Mouse (Mus musculus): Measurements from ENCODE around the gene Pawr. TPM values are rescaled to one million over a fixed set of nuclear protein-coding genes. Genes with fewer than 3 reads are reported as not detected.

Pawr gene
- polyA plus RNA-seq, 1 experiment from 2014 or later: 7.1 TPM

DNA sequence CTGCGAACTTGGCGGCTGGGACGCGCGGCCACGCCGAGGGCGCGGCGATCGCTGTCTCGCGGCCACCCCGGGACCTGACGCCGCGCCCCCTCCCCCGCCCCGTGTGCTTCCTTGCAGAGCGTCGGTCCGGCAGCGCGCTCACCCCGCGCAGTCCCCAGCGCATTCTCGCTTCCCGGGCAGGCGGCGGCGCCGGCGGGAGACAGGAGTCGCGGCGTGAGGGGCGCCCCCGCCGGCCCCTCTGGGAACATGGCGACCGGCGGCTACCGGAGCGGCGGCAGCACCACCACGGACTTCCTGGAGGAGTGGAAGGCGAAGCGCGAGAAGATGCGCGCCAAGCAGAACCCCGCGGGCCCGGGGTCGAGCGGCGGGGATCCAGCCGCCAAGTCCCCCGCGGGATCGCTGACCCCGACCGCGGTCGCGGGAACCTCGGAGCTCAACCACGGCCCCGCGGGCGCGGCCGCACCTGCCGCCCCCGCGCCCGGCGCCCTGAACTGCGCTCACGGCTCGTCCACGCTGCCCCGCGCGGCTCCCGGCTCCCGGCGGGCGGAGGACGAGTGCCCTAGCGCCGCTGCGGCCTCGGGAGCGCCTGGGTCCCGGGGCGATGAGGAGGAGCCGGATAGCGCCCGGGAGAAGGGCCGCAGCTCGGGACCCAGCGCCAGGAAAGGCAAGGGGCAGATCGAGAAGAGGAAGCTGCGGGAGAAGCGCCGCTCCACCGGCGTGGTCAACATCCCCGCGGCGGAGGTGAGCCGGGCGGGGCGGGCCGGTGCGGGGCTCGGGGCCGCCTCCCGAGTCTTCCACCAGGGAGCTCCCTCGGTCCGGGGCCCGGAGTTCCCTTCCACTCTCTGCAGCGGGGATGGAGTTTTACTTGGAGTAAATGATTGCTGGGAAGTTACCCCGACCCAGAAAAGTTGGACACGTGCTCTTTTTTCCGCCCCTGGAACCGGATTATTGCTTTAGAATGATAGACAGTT, 935 bp downstream of the Pawr start:
- WGBS: under 1% methylated on average over 108 of the region's 129 CpGs
- peak overlapping the region; percentile 82 for H3K4me3 ChIP-seq (replicated peaks; ENCODE audit: low read length)
- H3K4me2 ChIP-seq (ENCODE audit: low read depth, low read length): peak overlapping the region; percentile 77
- H3K27ac ChIP-seq (ENCODE audit: low read length): peak overlapping the region; percentile 90
- H3K4me1 ChIP-seq (ENCODE audit: control insufficient read depth, insufficient read depth, low read length): no peaks in the 10 kb centered on the region; the same call in 1 of the 2 replicates
- ATAC-seq (ENCODE audit: insufficient read depth, low FRiP score): peak; percentile 34; the same call in 1 of the 2 replicates
- H3K9ac ChIP-seq (ENCODE audit: low read length): peak overlapping the region; percentile 80
- H3K27me3 ChIP-seq (ENCODE audit: control insufficient read depth, insufficient read depth, low read length): no peaks in the 10 kb centered on the region
- H3K36me3 ChIP-seq (ENCODE audit: control insufficient read depth, insufficient read depth, low read length): no peaks in the 10 kb centered on the region
- H3K9me3 ChIP-seq (replicated peaks; ENCODE audit: control insufficient read depth, low read length): no peaks in the 10 kb centered on the region

- Histone ChIP-seq H3K9me3 (replicated peaks; ENCODE audit: control insufficient read depth, low read length) (no peaks in the 10 kb centered on the region), H3K9ac (ENCODE audit: low read length) (peak overlapping the region; percentile 80), H3K4me2 (ENCODE audit: low read depth, low read length) (peak overlapping the region; percentile 77), H3K27ac (ENCODE audit: low read length) (peak overlapping the region; percentile 90; the same call in 1 of the 2 replicates), H3K4me1 (ENCODE audit: control insufficient read depth, insufficient read depth, low read length) (no peaks in the 10 kb centered on the region; the same call in 1 of the 2 replicates), H3K36me3 (ENCODE audit: control insufficient read depth, insufficient read depth, low read length) (no peaks in the 10 kb centered on the region), H3K4me3 (replicated peaks; ENCODE audit: low read length) (peak overlapping the region; percentile 82), H3K27me3 (ENCODE audit: control insufficient read depth, insufficient read depth, low read length) (no peaks in the 10 kb centered on the region)
- WGBS: 10% methylated on average over 12 of the region's 12 CpGs
- ATAC-seq (ENCODE audit: insufficient read depth, low FRiP score): no peak
Observed at GRCm38 (mm10) chr10:108333642-108334041, 1.7 kb downstream of the Pawr start.

- no peak for ATAC-seq (ENCODE audit: insufficient read depth, low FRiP score)
- H3K4me3 ChIP-seq (replicated peaks; ENCODE audit: low read length): peak overlapping the region; percentile 82
- 25% methylated on average over 1 of the region's 1 CpGs for WGBS
Observed at GRCm38 (mm10) chr10:108334096-108334495, 2.2 kb downstream of the Pawr start.

DNA sequence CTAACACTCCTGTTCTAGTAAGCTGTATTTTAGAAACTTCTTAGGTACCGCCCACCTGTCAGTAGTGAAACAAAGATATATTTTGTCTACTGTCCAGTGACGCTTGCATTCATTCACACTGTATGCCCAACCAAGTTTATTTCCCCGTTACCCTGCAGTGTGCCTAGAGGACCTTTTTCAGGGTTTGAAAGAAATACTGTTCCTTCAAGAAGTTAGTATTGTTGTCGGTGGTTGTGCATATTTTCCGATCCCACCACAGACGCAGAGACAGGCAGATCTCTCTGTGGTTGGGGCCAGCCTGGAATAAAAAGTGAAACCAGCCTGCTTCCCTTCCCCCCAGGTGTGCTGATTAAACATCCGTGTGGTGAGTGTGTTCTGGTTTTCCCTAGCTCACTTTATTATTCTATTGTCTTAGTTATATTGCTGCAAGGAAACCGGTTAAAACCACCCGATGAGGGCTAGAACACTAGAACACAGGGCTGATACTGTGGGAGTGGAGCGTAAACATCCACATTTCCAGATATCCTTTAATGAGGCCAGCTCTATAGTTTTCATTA, 3.9 kb downstream of the Pawr start:
- Histone ChIP-seq H3K27ac (ENCODE audit: low read length) (no peak overlapping the region), H3K4me1 (ENCODE audit: control insufficient read depth, insufficient read depth, low read length) (no peaks in the 10 kb centered on the region; the same call in 1 of the 2 replicates), H3K36me3 (ENCODE audit: control insufficient read depth, insufficient read depth, low read length) (no peaks in the 10 kb centered on the region), H3K4me2 (ENCODE audit: low read depth, low read length) (no peak overlapping the region), H3K9ac (ENCODE audit: low read length) (no peak overlapping the region), H3K9me3 (replicated peaks; ENCODE audit: control insufficient read depth, low read length) (no peaks in the 10 kb centered on the region), H3K4me3 (replicated peaks; ENCODE audit: low read length) (no peak overlapping the region), H3K27me3 (ENCODE audit: control insufficient read depth, insufficient read depth, low read length) (no peaks in the 10 kb centered on the region)
- 81% methylated on average over 10 of the region's 10 CpGs for WGBS
- ATAC-seq (ENCODE audit: insufficient read depth, low FRiP score): no peak

More at GRCm38 (mm10) chr10:108334096-108334495, 2.2 kb downstream of the Pawr start:
- Histone ChIP-seq H3K9me3 (replicated peaks; ENCODE audit: control insufficient read depth, low read length) (no peaks in the 10 kb centered on the region), H3K4me2 (ENCODE audit: low read depth, low read length) (peak overlapping the region; percentile 77), H3K9ac (ENCODE audit: low read length) (no peak overlapping the region), H3K36me3 (ENCODE audit: control insufficient read depth, insufficient read depth, low read length) (no peaks in the 10 kb centered on the region), H3K4me1 (ENCODE audit: control insufficient read depth, insufficient read depth, low read length) (no peaks in the 10 kb centered on the region; the same call in 1 of the 2 replicates), H3K27ac (ENCODE audit: low read length) (no peak overlapping the region), H3K27me3 (ENCODE audit: control insufficient read depth, insufficient read depth, low read length) (no peaks in the 10 kb centered on the region)

DNA sequence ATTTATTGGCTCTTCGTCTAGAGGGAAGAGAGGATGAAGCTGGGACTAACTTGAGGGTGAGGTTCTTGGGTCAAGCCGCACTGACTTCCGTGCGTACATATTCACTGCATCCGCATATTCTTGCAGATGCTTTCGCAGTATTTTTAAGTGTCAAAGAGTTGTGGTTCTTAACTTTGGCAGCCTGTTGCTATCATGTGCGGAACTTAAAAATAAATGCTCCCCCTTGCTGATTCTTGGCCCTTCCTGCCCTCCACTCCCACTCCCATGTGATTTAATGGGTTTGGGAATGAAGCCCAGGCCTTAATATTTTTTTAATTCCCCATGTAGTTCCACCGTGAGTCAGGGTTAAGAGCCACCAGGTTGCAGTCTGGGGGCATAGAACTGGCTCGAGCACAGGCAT, 4.7 kb downstream of the Pawr start:
- no peaks in the 10 kb centered on the region for H3K9me3 ChIP-seq (replicated peaks; ENCODE audit: control insufficient read depth, low read length)
- H3K27me3 ChIP-seq (ENCODE audit: control insufficient read depth, insufficient read depth, low read length): no peaks in the 10 kb centered on the region
- 65% methylated on average over 9 of the region's 9 CpGs for WGBS
- H3K4me2 ChIP-seq (ENCODE audit: low read depth, low read length): no peak overlapping the region
- no peaks in the 10 kb centered on the region for H3K36me3 ChIP-seq (ENCODE audit: control insufficient read depth, insufficient read depth, low read length)
- H3K27ac ChIP-seq (ENCODE audit: low read length): no peak overlapping the region
- H3K4me3 ChIP-seq (replicated peaks; ENCODE audit: low read length): no peak overlapping the region
- ATAC-seq (ENCODE audit: insufficient read depth, low FRiP score): no peak
- H3K9ac ChIP-seq (ENCODE audit: low read length): no peak overlapping the region
- no peaks in the 10 kb centered on the region; the same call in 1 of the 2 replicates for H3K4me1 ChIP-seq (ENCODE audit: control insufficient read depth, insufficient read depth, low read length)

- no peak overlapping the region for H3K9ac ChIP-seq (ENCODE audit: low read length)
- WGBS: 83% methylated on average over 22 of the region's 22 CpGs
Observed at GRCm38 (mm10) chr10:108338055-108338961, 6.4 kb downstream of the Pawr start.

DNA sequence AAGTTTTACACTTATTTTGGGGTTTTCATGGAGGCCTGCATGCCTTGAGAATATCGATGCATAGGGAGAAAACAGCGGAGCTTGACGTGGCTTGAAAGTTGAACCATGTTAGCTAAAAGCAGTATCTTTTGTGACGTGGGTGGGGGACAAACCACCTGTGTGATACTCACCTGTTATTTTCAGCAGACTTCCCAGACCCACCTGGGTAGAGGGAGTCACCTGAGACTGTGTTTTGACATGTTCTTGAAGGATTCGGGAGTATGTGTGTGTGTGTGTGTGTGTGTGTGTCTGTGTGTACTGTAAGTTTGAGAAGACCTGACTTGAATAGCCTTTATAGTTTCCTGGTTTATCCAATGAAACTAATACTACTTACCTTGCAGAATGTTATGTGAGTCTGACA, 7.2 kb downstream of the Pawr start:
- no peak for ATAC-seq (ENCODE audit: insufficient read depth, low FRiP score)
- WGBS: 81% methylated on average over 5 of the region's 5 CpGs
- Histone ChIP-seq H3K9me3 (replicated peaks; ENCODE audit: control insufficient read depth, low read length) (no peaks in the 10 kb centered on the region), H3K27ac (ENCODE audit: low read length) (no peak overlapping the region), H3K4me2 (ENCODE audit: low read depth, low read length) (no peak overlapping the region), H3K4me1 (ENCODE audit: control insufficient read depth, insufficient read depth, low read length) (no peaks in the 10 kb centered on the region; the same call in 1 of the 2 replicates), H3K9ac (ENCODE audit: low read length) (no peak overlapping the region), H3K27me3 (ENCODE audit: control insufficient read depth, insufficient read depth, low read length) (no peaks in the 10 kb centered on the region), H3K4me3 (replicated peaks; ENCODE audit: low read length) (no peak overlapping the region), H3K36me3 (ENCODE audit: control insufficient read depth, insufficient read depth, low read length) (no peaks in the 10 kb centered on the region)

More at GRCm38 (mm10) chr10:108338055-108338961, 6.4 kb downstream of the Pawr start:
- Histone ChIP-seq H3K36me3 (ENCODE audit: control insufficient read depth, insufficient read depth, low read length) (no peaks in the 10 kb centered on the region), H3K27ac (ENCODE audit: low read length) (no peak overlapping the region), H3K4me2 (ENCODE audit: low read depth, low read length) (no peak overlapping the region), H3K4me3 (replicated peaks; ENCODE audit: low read length) (no peak overlapping the region), H3K27me3 (ENCODE audit: control insufficient read depth, insufficient read depth, low read length) (no peaks in the 10 kb centered on the region), H3K9me3 (replicated peaks; ENCODE audit: control insufficient read depth, low read length) (no peaks in the 10 kb centered on the region), H3K4me1 (ENCODE audit: control insufficient read depth, insufficient read depth, low read length) (no peaks in the 10 kb centered on the region; the same call in 1 of the 2 replicates)
- no peak for ATAC-seq (ENCODE audit: insufficient read depth, low FRiP score)

DNA sequence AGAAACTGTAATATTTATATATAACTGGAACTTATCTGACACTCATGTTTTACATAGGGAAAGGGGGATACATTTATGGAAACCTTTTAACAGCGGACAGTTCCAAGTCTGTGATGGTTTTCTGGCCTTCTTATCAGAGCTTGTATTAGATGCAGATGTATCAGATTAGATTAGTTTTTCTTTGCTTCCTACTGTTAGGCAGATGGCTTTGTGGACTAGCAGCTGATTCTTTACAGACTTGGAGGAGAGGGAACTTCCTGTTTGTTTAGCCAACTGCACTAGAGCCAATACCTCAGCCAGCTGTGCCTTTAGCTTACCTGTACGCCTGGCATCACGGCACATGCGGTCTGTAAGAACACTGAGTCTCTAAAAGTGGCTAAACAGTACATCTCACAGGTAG, 8.0 kb downstream of the Pawr start:
- ATAC-seq (ENCODE audit: insufficient read depth, low FRiP score): no peak
- 81% methylated on average over 4 of the region's 4 CpGs for WGBS
- Histone ChIP-seq H3K36me3 (ENCODE audit: control insufficient read depth, insufficient read depth, low read length) (no peaks in the 10 kb centered on the region), H3K4me2 (ENCODE audit: low read depth, low read length) (no peak overlapping the region), H3K27ac (ENCODE audit: low read length) (no peak overlapping the region), H3K4me3 (replicated peaks; ENCODE audit: low read length) (no peak overlapping the region), H3K9ac (ENCODE audit: low read length) (no peak overlapping the region), H3K4me1 (ENCODE audit: control insufficient read depth, insufficient read depth, low read length) (no peaks in the 10 kb centered on the region; the same call in 1 of the 2 replicates), H3K9me3 (replicated peaks; ENCODE audit: control insufficient read depth, low read length) (no peaks in the 10 kb centered on the region), H3K27me3 (ENCODE audit: control insufficient read depth, insufficient read depth, low read length) (no peaks in the 10 kb centered on the region)

Data from stomach, embryonic 16.5 days (tissue).